Mouse (Mus musculus) layer of hippocampus, adult 2 months (tissue): Measurements from ENCODE around the gene Tmem151b. TPM values are rescaled to one million over a fixed set of nuclear protein-coding genes. Genes with fewer than 3 reads are reported as not detected.
A peak's percentile ranks its signal among the peaks of the same experiment; 100 is the strongest.

Experiments
- DNase-seq, 2 experiments: peaks; one replicate each; pipeline ENCODE4 v3.0.0; 2022; ENCODE audit warnings: low spot score in 2 of 2
- H3K27ac ChIP-seq: fragments of 200-600 bp; 2 replicates; pipeline ENCODE4 v1.8.1; 2022
- H3K4me3 ChIP-seq: fragments of 200-600 bp; 2 replicates; pipeline ENCODE4 v1.8.1; 2022; ENCODE audit warnings: mild to moderate bottlenecking
- CTCF ChIP-seq: fragments of 200-600 bp; conservative IDR thresholded peaks from 2 replicates; pipeline ENCODE4 v1.8.1; 2022; ENCODE audit warnings: antibody characterized with exemption, mild to moderate bottlenecking, moderate library complexity
- total RNA-seq, 2 experiments: library from RNA; stranded (reverse); gene quantifications; 2 replicates each; pipeline ENCODE4 v1.2.3; 2021

The Tmem151b gene
- total RNA-seq, 2 experiments from 2014 or later: 106 to 112 TPM

- no peak for TF ChIP-seq CTCF
- H3K27ac ChIP-seq: peak overlapping the region; percentile 43; the same call in 1 of the 2 replicates
- H3K4me3 ChIP-seq: no peak overlapping the region
- no peak for DNase-seq
These were observed 31.5 kb upstream of the Tmem151b start for GRCm38 (mm10) chr17:45580958-45581477.

GRCm38 (mm10) chr17:45579554-45579953, 30.1 kb upstream of the Tmem151b start:
- DNase-seq: no peak
- H3K27ac ChIP-seq: no peak overlapping the region
- H3K4me3 ChIP-seq: no peak overlapping the region
- TF ChIP-seq CTCF: no peak

- no peak for DNase-seq
- TF ChIP-seq CTCF: peak; percentile 72
- Histone ChIP-seq H3K27ac (no peak overlapping the region), H3K4me3 (no peak overlapping the region)
These were observed 29.4 kb upstream of the Tmem151b start for GRCm38 (mm10) chr17:45578843-45579242.

- no peak overlapping the region for H3K4me3 ChIP-seq
- H3K27ac ChIP-seq: no peak overlapping the region
These were observed 28.8 kb upstream of the Tmem151b start for GRCm38 (mm10) chr17:45578242-45578641.

GRCm38 (mm10) chr17:45575123-45575897, 25.8 kb upstream of the Tmem151b start:
- DNase-seq: no peak
- Histone ChIP-seq H3K27ac (peak overlapping the region; percentile 99), H3K4me3 (no peak overlapping the region)
- no peak for TF ChIP-seq CTCF

More at GRCm38 (mm10) chr17:45578242-45578641, 28.8 kb upstream of the Tmem151b start:
- no peak for DNase-seq
- no peak for TF ChIP-seq CTCF

GRCm38 (mm10) chr17:45574129-45574761, 24.8 kb upstream of the Tmem151b start:
- no peak for TF ChIP-seq CTCF
- peak overlapping the region; percentile 99 for H3K27ac ChIP-seq
- peak; percentile 85 to 91 for DNase-seq
- peak overlapping the region; percentile 94 for H3K4me3 ChIP-seq

GRCm38 (mm10) chr17:45573780-45574123, 24.3 kb upstream of the Tmem151b start:
- H3K27ac ChIP-seq: peak overlapping the region; percentile 99
- H3K4me3 ChIP-seq: peak overlapping the region; percentile 94
- DNase-seq: peak; percentile 95 to 96
- TF ChIP-seq CTCF: no peak

DNA sequence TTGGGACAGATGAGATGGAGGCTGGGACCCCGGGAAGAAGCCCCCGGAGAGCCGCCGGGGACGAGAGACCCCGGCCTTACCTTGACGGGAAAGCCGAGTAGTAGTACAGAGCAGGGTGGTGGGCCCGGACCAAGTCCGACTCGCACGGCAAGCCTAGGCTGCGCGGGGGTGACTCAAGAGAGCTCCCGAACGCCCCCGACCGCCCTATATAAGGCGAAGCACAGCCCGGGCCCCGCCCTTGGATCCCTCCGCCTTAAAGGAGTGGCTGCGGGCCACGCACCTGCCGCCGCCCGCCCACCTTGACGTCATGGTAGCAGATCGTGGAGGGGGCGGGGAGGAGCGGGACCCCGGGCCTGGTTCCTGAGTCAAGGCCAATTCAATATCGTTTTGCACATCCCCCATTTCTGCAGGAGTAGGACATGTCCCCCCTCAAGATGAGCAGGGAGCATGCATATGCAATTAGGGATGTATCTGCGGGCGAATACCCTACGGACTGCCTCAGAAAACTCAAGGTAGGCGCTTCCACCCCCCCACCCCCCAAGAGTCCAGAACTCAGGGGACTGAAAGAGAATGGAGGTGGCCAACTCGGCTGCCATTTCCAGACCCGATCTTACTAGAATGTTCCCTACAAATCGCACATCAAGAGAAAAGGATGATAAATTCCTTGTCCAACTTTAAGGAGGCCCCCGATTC, 23.8 kb upstream of the Tmem151b start, which contains the start of gene Hsp90ab1:
TSS of gene Hsp90ab1 (minus strand) at position 185 of the 693 bp plus-strand sequence.
- DNase-seq: peak; percentile 98 to 99
- TF ChIP-seq CTCF: no peak
- peak within 1 kb of the TSS; percentile 99 for H3K27ac ChIP-seq
- peak within 1 kb of the TSS; percentile 94 for H3K4me3 ChIP-seq

DNA sequence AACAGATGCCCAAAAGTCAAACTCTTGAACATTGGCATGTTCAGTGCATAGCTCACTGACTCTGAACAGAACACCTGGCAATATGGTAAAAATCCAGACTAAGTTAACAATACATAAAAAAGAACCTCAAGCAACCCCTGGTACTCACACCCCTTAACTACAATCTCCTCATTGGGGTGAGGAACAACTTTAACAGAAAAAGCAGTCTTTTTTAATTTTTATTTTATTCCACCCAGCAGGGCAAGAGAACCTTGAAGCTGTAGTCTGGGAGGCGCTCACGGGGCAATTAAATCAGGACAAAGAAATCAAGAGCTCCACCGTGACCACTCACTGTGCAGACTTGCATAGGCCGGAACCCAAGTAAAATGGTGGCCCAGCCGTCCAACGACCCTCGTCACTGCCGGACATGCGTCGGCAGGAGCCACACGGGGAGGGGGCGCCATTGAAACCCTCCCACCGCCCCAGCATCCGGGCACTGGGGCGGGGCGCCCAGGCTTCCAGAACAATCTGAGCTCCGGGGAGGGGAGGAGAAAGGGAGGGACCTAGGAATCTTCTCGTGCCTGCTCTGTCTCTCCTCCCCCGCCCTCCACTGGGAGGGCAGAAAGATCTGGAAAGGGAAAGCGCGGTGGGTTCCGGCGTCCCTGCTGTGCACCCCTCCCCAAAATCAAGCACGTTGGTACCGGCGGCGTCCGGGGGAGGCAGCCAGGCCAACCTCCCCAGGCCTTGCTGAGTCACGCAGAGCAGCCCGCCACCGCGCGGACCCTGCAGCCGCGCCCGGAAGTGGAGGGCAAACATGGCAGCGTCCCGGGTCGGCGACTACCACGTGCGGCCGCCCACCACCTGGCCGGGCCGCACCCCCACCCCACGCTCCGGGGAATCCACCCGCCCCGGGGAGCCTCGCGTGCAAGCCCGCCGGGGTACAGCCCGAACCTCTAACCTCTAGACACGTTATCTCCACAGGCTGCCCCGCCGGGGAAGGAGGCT, 22.9 kb upstream of the Tmem151b start:
- peak; percentile 71 to 81 for DNase-seq
- peak; percentile 45 for TF ChIP-seq CTCF
- peak overlapping the region; percentile 94 for H3K4me3 ChIP-seq
- peak overlapping the region; percentile 99 for H3K27ac ChIP-seq

- no peak for DNase-seq
- no peak for TF ChIP-seq CTCF
- Histone ChIP-seq H3K4me3 (peak overlapping the region; percentile 16), H3K27ac (no peak overlapping the region)
These were observed 20.5 kb upstream of the Tmem151b start for GRCm38 (mm10) chr17:45569999-45570398.

GRCm38 (mm10) chr17:45568990-45569389, 19.5 kb upstream of the Tmem151b start:
- no peak for TF ChIP-seq CTCF
- no peak overlapping the region; the same call in 1 of the 2 replicates for H3K4me3 ChIP-seq
- no peak for DNase-seq
- H3K27ac ChIP-seq: no peak overlapping the region

DNA sequence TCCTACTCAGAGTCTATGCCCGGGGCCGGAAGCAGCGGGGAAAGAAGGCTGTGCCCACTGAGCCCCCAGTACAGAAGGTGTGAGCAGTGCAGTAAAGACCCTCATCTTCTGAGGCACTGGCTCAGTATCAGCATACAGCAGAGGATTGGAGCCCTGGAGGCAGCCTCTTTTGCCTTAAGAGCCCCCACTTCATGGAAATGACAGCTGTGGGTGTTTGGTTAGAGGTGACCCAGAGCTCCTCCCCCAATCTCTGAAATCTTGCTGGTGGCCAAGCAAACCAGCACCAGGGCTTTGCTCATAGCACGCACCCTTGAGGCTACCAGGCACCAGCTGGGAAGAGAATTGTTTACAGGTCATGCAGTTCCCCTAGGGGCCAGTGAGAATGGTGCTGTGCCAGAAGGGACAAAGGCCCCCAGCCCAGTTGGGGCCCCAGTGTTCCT, 17.7 kb upstream of the Tmem151b start:
- no peak overlapping the region for H3K27ac ChIP-seq
- DNase-seq: no peak
- no peak overlapping the region for H3K4me3 ChIP-seq
- no peak for TF ChIP-seq CTCF
